Mouse (Mus musculus) retina, postnatal 7 days (tissue): ENCODE measurements at regions not wholly inside any gene's neighbourhood (a gene's known extent, or its start where the extent isn't known, plus 50 kb on each side); places are given as distances from the start of the nearest gene placed in this dataset.

Source experiments
- DNase-seq: peaks from one replicate; pipeline ENCODE4 v3.0.0-alpha.2; 2012; ENCODE audit warnings: low read depth, low spot score

GRCm38 (mm10) chr15:67902982-67903381, 1402.3 kb upstream of the Lrrc6 start:
- DNase-seq: no peak

GRCm38 (mm10) chr15:67901191-67901601, 1400.5 kb upstream of the Lrrc6 start:
- DNase-seq: no peak

GRCm38 (mm10) chr15:67899772-67900171, 1399.1 kb upstream of the Lrrc6 start:
- no peak for DNase-seq

- DNase-seq: no peak
Observed at GRCm38 (mm10) chr15:67898959-67899403, 1398.3 kb upstream of the Lrrc6 start.

GRCm38 (mm10) chr15:67892066-67892465, 1391.4 kb upstream of the Lrrc6 start:
- DNase-seq: no peak

- no peak for DNase-seq
Observed at GRCm38 (mm10) chr15:67890612-67891304, 1390.0 kb upstream of the Lrrc6 start.

GRCm38 (mm10) chr15:67888548-67888947, 1387.8 kb upstream of the Lrrc6 start:
- DNase-seq: no peak

GRCm38 (mm10) chr15:67855291-67855690, 1354.6 kb upstream of the Lrrc6 start:
- DNase-seq: no peak

- DNase-seq: no peak
Observed at GRCm38 (mm10) chr15:67850118-67850517, 1349.4 kb upstream of the Lrrc6 start.

GRCm38 (mm10) chr15:67845707-67846106, 1345.0 kb upstream of the Lrrc6 start:
- DNase-seq: no peak

- DNase-seq: no peak
Observed at GRCm38 (mm10) chr15:67840671-67841070, 1340.0 kb upstream of the Lrrc6 start.

GRCm38 (mm10) chr15:67825796-67826484, 1325.2 kb upstream of the Lrrc6 start:
- no peak for DNase-seq

- DNase-seq: no peak
Observed at GRCm38 (mm10) chr15:67823226-67823625, 1322.5 kb upstream of the Lrrc6 start.

- DNase-seq: no peak
Observed at GRCm38 (mm10) chr15:67799871-67800270, 1299.2 kb upstream of the Lrrc6 start.

GRCm38 (mm10) chr15:67795578-67795977, 1294.9 kb upstream of the Lrrc6 start:
- DNase-seq: no peak

- DNase-seq: no peak
Observed at GRCm38 (mm10) chr15:67792822-67793221, 1292.1 kb upstream of the Lrrc6 start.

- DNase-seq: no peak
Observed at GRCm38 (mm10) chr15:67788587-67788986, 1287.9 kb upstream of the Lrrc6 start.

GRCm38 (mm10) chr15:67785583-67785982, 1284.9 kb upstream of the Lrrc6 start:
- no peak for DNase-seq

- DNase-seq: no peak
Observed at GRCm38 (mm10) chr15:67783754-67784153, 1283.0 kb upstream of the Lrrc6 start.

GRCm38 (mm10) chr15:67782505-67782904, 1281.8 kb upstream of the Lrrc6 start:
- no peak for DNase-seq

GRCm38 (mm10) chr15:67780856-67781255, 1280.1 kb upstream of the Lrrc6 start:
- no peak for DNase-seq

- no peak for DNase-seq
Observed at GRCm38 (mm10) chr15:67767624-67768023, 1266.9 kb upstream of the Lrrc6 start.

GRCm38 (mm10) chr15:67759221-67759620, 1258.5 kb upstream of the Lrrc6 start:
- no peak for DNase-seq
